In the genomic region with DNA sequence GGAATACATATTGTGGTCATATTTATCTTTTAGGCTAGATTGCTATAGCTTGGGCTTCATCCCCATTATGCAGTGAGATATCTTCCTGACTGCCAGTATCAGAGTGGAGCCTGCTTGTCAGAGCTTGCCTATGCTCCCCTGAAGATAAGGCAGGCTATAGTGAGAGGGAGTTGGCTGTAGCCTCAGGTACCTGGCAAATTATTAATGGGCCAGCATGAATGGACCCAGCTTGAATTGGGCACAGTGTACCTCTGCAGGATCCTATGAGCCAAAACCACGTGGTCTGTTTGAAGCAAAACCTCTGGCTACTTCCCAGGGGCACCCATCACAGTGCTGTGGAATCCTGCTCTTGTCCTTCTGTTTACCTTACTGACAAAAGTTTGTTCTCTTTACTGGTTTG, we compare ENCODE assay signal across 15 mouse cellular contexts.
A peak's percentile ranks its signal among the peaks of the same experiment; 100 is the strongest.
DNase-seq lines count a peak whose midpoint lies in the region; ATAC-seq lines count a peak whose summit lies in the region.
"Had no signal": no experiment of that assay in that cellular context is flagged by ENCODE, and none has a peak within 500 bp of the region (broad histone marks: within the 10 kb centered on the region; RNA-seq: fewer than 3 reads in every experiment).

No protein-coding gene starts in this region.

- H3K27ac ChIP-seq in lung, embryonic 16.5 days (ENCODE audit: low read length) = no peak overlapping the region
- no peak overlapping the region for H3K27ac ChIP-seq in liver, embryonic 13.5 days
- no peak overlapping the region for H3K27ac ChIP-seq in stomach, embryonic 16.5 days (ENCODE audit: low read length)
- H3K27ac ChIP-seq: heart, embryonic 13.5 days; hindbrain, embryonic 10.5 days; limb, embryonic 13.5 days; midbrain, embryonic 10.5 days had no signal

- no peak overlapping the region for H3K9ac ChIP-seq in lung, embryonic 16.5 days (ENCODE audit: low read length)
- no peak overlapping the region for H3K9ac ChIP-seq in liver, embryonic 13.5 days
- H3K9ac ChIP-seq in stomach, embryonic 16.5 days (ENCODE audit: low read length) = no peak overlapping the region
- H3K9ac ChIP-seq: heart, embryonic 13.5 days; limb, embryonic 13.5 days had no signal

- no peak overlapping the region for H3K4me2 ChIP-seq in lung, embryonic 16.5 days (ENCODE audit: low read depth, low read length)
- H3K4me2 ChIP-seq in liver, embryonic 13.5 days = no peak overlapping the region
- no peak overlapping the region for H3K4me2 ChIP-seq in stomach, embryonic 16.5 days (ENCODE audit: low read depth, low read length)
- H3K4me2 ChIP-seq: heart, embryonic 13.5 days; limb, embryonic 13.5 days had no signal

- H3K4me1 ChIP-seq in lung, embryonic 16.5 days (replicated peaks; ENCODE audit: control insufficient read depth, insufficient read depth, low read length) = peaks cover 23% of the 10 kb centered on the region
- peaks cover 18% of the 10 kb centered on the region for H3K4me1 ChIP-seq in liver, embryonic 13.5 days (replicated peaks)
- peaks cover 13% of the 10 kb centered on the region for H3K4me1 ChIP-seq in stomach, embryonic 16.5 days (ENCODE audit: control insufficient read depth, insufficient read depth, low read length)
- H3K4me1 ChIP-seq: hindbrain, embryonic 10.5 days; midbrain, embryonic 10.5 days had no signal

- peak; percentile 43; the same call in 1 of the 2 replicates for ATAC-seq in lung, embryonic 16.5 days (ENCODE audit: low read depth)
- ATAC-seq in liver, embryonic 13.5 days (ENCODE audit: low read depth) = peak; percentile 85
- ATAC-seq in stomach, embryonic 16.5 days (ENCODE audit: insufficient read depth, low FRiP score) = peak; percentile 33; the same call in 1 of the 2 replicates

- no peaks in the 10 kb centered on the region for H3K9me3 ChIP-seq in lung, embryonic 16.5 days (ENCODE audit: control insufficient read depth, low read length)
- no peaks in the 10 kb centered on the region for H3K9me3 ChIP-seq in liver, embryonic 13.5 days (replicated peaks)
- no peaks in the 10 kb centered on the region for H3K9me3 ChIP-seq in stomach, embryonic 16.5 days (replicated peaks; ENCODE audit: control insufficient read depth, low read length)
- H3K9me3 ChIP-seq: heart, embryonic 13.5 days; hindbrain, embryonic 10.5 days; limb, embryonic 13.5 days; midbrain, embryonic 10.5 days had no signal

- H3K27me3 ChIP-seq in lung, embryonic 16.5 days (ENCODE audit: control insufficient read depth, insufficient read depth, low read depth, low read length) = no peaks in the 10 kb centered on the region
- no peaks in the 10 kb centered on the region for H3K27me3 ChIP-seq in liver, embryonic 13.5 days
- H3K27me3 ChIP-seq in stomach, embryonic 16.5 days (ENCODE audit: control insufficient read depth, insufficient read depth, low read length) = no peaks in the 10 kb centered on the region
- H3K27me3 ChIP-seq: heart, embryonic 13.5 days; limb, embryonic 13.5 days had no signal

- no peaks in the 10 kb centered on the region for H3K36me3 ChIP-seq in lung, embryonic 16.5 days (ENCODE audit: control insufficient read depth, insufficient read depth, low read length)
- no peaks in the 10 kb centered on the region for H3K36me3 ChIP-seq in liver, embryonic 13.5 days
- H3K36me3 ChIP-seq in stomach, embryonic 16.5 days (ENCODE audit: control insufficient read depth, insufficient read depth, low read length) = no peaks in the 10 kb centered on the region
- H3K36me3 ChIP-seq: heart, embryonic 13.5 days; hindbrain, embryonic 10.5 days; limb, embryonic 13.5 days; midbrain, embryonic 10.5 days had no signal

- WGBS in lung, embryonic 16.5 days = 22% methylated on average over 1 of the region's 1 CpGs
- 30% methylated on average over 1 of the region's 1 CpGs for WGBS in liver, embryonic 13.5 days (ENCODE audit: insufficient replicate concordance)
- 36% methylated on average over 1 of the region's 1 CpGs for WGBS in stomach, embryonic 16.5 days

- H3K4me3 ChIP-seq in lung, embryonic 16.5 days (ENCODE audit: low read length) = no peak overlapping the region
- no peak overlapping the region for H3K4me3 ChIP-seq in liver, embryonic 13.5 days (replicated peaks)
- no peak overlapping the region for H3K4me3 ChIP-seq in stomach, embryonic 16.5 days (replicated peaks; ENCODE audit: low read length)
- H3K4me3 ChIP-seq: heart, embryonic 13.5 days; hindbrain, embryonic 10.5 days; limb, embryonic 13.5 days; midbrain, embryonic 10.5 days; myocyte had no signal

- DNase-seq in lung, postnatal 14 days = no peak
- DNase-seq in kidney, adult 8-10 months = peak; percentile 75
- no peak for DNase-seq in liver, embryonic 13.5 days
- no peak for DNase-seq in spleen, postnatal 14 days (ENCODE audit: low spot score in 2 of 2)
- DNase-seq in adrenal gland, adult 8-10 months = no peak
- no peak for DNase-seq in left cerebral cortex, adult 18-20 months (ENCODE audit: low spot score in 2 of 2)
- DNase-seq: adrenal gland, postnatal 36 days; layer of hippocampus, postnatal 36 days had no signal

Comparison
In these comparisons a context has a peak if more than half of its experiments do, and no peak if none do; other contexts are left out.
1. ATAC-seq: peak in every context shown above with its lines; median percentile 85 in liver, embryonic 13.5 days; 43 in lung, embryonic 16.5 days; 33 in stomach, embryonic 16.5 days.
2. DNase-seq: peak in kidney, adult 8-10 months (2 of 2); none in lung, postnatal 14 days (single experiment), liver, embryonic 13.5 days (single experiment), spleen, postnatal 14 days (0 of 2), adrenal gland, adult 8-10 months (single experiment) and left cerebral cortex, adult 18-20 months (0 of 2).